Mouse (Mus musculus): ENCODE measurements at regions not wholly inside any gene's neighbourhood (a gene's known extent, or its start where the extent isn't known, plus 50 kb on each side); places are given as distances from the start of the nearest gene placed in this dataset.

GRCm38 (mm10) chr11:10429291-10429690 is 684.7 kb upstream of the Vwc2 start:
- DNase-seq (ENCODE audit: low read depth, low spot score) = no peak

GRCm38 (mm10) chr11:10477341-10478070 is 636.5 kb upstream of the Vwc2 start:
- no peak for DNase-seq (ENCODE audit: low read depth, low spot score)

- no peak for DNase-seq (ENCODE audit: low read depth, low spot score)
Measured at GRCm38 (mm10) chr11:10481007-10481698, 632.9 kb upstream of the Vwc2 start.

- DNase-seq (ENCODE audit: low read depth, low spot score) = no peak
Measured at GRCm38 (mm10) chr11:10484011-10484410, 630.0 kb upstream of the Vwc2 start.

- DNase-seq (ENCODE audit: low read depth, low spot score) = no peak
Measured at GRCm38 (mm10) chr11:10497399-10497798, 616.6 kb upstream of the Vwc2 start.

- peak; percentile 16 for DNase-seq (ENCODE audit: low read depth, low spot score)
Measured at GRCm38 (mm10) chr11:10511241-10511640, 602.8 kb upstream of the Vwc2 start.

All from R1 (cell line).